Mouse (Mus musculus) urinary bladder, postnatal 10 days (tissue): ENCODE data around the gene Phf7.
A peak's percentile ranks its signal among the peaks of the same experiment; 100 is the strongest.

Source experiments
- DNase-seq: peaks from one replicate; pipeline ENCODE4 v3.0.0; 2022; ENCODE audit warnings: low spot score

Phf7 gene

DNA sequence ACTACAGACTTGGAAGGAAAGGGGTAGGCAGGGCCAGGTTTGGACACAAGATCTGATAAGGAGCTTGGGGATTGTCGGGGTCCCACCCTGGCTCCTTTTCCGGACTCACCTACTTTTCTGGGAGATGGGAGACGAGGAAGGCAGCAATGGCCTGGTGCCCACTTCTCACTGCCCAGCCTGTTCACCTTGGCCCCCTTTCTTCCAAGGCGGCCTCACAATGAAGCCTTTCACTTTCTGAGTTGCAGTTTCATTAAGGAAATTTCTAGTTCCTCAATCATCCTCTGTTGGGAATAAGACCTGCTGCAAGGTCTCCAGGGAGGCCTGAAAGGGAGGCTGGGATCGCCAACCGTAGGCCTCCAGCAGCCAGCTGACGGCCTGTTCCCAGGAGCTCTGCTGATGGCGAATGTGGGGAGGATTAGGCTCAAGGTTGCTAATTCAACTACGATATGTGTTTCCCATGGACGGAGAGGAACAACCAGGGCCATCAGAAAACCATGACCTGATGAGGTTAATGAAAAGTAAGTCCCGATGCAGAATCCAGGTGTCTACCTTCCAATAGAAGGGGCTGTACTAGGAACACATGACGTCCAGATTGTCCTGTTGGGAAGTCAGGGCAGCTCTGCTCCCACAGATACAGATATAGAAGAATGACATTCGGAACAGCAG lies 18.6 kb downstream of the Phf7 start:
- no peak for DNase-seq

DNA sequence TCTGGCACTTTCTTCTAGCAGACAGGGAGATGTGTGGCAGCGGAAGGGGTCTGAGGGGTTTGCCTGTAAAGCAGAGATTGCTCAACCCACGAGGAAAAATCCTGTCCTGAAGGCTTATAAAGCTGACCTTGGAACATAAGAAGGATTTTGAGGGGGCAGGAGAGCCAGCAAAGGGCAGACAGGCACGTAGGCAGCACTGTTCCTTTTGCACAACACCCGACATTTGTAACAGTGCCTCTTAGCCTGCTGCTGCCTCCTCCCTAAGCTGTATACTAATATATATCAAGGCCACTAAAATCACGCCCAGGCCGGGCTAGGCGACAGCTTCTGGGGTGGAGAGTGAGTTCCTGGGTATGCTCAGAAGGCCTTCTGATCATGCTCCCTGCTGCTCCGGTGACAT lies 20.7 kb downstream of the Phf7 start:
- DNase-seq, result no peak

DNA sequence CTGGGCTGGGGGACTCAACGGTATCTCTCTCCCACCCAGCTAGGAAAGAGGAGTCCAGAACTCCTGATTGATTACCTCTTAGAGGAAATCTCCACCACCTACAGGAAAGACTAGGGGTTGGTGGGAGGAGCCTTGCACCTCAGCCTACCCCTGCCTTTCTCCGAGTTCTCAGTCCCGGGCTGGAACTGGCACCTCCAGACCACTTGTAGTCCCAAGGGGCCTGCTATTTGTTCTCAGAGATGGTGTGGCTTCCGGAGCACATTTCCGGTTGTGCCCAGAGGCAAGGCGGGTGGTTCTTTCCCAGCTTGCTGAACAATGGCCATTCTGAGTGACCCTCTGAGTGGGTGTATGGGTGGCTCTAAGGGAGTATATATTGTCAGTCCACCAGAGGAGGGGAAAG lies 22.9 kb downstream of the Phf7 start:
- DNase-seq, result no peak

DNA sequence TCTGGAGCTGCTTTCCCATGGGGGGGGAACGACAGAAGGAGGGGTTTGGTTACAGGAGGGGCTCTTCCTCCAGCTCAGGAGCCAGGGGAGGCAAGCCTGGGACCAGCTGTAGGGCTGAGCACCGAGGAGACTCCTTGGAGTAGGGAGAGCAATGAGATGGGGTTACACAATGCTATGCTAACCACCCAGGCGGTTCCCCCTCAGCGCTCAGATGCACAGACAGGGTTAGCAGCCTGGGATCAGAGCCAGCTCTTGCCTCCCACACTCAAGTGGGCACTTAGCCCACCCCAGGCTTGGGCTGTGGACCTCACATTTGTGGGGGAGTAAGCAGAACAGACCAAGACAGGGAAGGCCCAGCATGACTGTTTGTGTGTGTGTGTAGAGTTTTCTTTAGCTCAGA lies 24.1 kb downstream of the Phf7 start:
- DNase-seq, result no peak

DNA sequence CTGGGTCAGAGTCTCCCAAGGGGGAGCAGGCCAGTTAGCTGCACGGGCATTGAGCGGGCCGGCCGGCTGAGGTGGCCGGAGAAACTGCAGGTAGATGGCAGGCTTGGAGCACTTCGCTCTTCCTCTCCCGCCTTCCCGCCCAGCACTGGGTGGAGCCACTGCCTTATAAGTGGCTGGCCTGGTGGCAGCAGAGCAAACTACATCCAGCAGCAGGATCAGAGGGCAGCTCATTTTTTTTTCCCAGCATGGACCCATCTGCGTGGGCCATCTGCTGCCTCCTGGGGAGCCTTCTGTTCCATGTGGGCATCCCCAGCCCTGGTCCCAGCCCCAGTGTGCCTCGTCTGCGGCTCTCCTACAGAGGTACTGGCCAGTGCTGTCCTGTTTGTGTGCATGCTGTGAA lies 33.5 kb downstream of the Phf7 start, which contains the start of gene Sema3g:
Gene Sema3g (plus strand): TSS at position 195 of the 400 bp plus-strand sequence.
- DNase-seq, result no peak

DNA sequence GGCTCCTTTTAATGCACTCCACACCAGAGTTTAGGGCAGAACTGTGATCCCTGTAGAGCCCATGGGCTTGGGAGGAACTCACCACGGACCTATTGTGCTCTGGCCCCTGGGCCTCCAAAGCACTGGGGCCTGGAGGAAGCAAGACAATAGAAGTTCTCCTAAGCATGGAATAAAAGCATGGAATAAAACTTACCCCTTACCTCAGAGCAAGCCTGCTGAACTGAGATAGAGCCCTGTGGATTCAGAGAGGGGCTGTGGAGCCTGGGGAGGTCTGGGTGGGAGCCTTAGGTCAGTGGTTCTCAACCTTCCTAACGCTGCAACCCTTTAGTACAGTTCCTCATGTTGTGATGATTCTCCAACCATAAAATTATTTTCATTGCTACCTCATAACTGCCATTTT lies 34.3 kb downstream of the Phf7 start, which contains the start of gene Nisch:
Gene Nisch (minus strand): TSS at position 101 of the 400 bp plus-strand sequence.
- DNase-seq, result no peak

DNA sequence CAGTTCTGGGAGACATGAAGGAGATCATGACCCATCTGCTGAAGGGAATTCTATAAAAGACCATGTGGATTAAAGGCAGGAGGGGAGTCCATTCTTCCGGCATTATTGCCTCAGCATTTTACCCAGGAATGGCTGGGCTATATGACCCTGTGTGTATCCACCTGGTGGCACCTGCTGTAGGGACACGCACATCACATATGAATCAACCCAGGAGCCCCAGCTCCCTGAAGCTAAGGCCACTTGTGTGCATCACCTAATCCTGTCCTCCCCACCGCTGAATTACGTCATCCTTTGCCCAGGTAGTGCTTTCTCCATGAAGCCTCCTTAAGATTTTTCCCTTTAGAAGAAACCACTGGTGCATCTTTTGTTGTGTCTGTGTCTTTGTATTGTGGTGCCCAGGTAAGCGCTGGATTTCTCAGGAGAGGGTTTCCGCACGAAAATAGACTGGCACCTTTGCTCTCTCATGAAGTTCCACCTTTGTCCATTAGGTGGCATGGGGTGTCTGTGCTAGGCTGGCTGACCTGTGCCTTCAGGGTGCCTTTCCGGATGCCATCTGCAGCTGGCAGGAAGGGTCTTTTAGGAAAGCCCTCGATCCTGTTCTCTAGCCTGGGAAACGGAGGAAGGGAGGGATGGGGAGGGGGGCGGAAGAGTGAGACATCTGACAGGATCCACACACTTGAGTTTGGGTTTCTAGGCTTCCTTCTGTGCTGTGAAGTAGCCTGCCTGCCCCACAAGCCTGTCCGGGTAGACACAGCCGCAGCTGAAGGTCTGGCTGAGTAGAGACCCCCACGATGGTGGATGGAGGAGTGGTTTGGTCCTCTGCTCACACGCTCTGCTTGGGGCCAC lies 35.7 kb downstream of the Phf7 start:
- DNase-seq, result no peak

DNA sequence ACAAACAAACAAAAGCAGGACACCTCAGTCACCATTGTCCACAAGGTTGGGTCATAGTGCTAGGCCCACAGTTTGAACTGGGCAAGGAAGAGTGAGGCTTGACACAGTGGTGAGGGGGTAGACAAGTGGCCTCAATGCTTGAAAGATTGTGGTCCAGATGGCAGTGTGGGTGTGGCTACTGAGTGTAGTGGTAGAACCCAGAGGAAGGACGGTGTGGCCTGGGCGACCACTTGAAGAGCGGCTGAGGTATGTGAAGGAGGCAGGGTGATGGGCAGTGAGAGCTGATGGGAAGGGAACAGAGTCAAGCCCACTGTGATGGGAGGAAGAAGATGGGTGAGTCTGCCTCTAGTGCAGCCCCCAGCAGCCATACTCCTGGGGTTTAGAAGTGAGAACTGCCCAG lies 36.4 kb downstream of the Phf7 start:
- DNase-seq, result no peak

DNA sequence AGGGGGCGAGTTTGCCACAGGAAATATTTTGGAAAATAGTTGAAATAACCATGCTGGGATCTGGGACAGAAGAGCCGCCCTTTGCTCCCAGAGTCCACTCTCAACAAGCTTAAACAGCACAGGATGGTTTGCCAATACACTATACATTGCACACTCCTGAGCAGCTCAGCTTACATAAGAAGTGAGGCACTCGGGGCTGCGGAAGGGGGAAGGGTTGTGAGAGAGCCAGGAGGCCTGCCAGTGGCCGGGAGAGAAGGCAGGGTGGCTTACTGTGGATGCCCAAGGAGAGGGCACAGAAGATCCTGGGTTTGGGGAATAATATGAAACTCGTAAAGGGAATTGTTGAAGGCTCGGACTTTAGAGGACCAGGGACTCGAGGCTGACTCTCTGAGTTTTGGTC lies 37.2 kb downstream of the Phf7 start:
- DNase-seq, result no peak

DNA sequence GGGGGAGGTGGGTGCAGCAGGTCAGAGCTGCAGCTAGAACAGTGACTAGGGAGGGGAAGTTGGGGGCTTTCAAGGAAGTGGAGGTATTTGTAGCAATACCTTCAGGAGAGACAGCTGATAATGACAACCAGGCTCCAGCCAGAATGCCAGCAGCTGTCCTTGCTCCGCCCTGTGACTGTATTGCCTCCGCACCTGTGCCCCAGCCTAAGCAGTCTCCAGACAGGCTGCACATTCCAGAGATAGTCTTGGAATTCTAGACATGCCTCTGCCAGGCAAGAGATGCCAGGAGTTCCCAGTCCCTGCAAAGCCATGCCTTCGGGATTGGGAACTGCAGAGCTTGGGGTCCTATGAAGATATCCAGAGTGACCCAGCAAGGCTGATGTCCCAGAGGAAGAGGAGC lies 38.6 kb downstream of the Phf7 start:
- DNase-seq, result no peak

DNA sequence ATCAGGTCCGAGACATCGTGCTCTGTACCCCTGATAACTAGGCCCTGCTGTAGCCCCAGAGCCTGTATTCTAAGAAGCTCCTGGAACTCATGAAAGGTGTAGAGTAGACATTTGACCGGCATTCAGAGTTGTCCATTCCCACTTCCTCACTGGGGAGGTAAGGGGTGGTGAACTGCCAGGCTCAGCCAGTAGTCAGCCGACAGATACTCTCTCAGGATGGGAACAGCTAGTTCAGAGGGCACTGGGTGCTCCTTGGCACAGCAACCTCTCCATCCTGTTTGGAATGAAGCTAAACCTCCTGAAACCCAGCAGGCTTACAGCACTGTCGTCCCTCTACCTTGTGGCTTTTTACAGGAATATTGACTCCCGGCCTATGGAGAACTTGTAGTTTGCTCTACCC lies 39.3 kb downstream of the Phf7 start:
- DNase-seq, result no peak

DNA sequence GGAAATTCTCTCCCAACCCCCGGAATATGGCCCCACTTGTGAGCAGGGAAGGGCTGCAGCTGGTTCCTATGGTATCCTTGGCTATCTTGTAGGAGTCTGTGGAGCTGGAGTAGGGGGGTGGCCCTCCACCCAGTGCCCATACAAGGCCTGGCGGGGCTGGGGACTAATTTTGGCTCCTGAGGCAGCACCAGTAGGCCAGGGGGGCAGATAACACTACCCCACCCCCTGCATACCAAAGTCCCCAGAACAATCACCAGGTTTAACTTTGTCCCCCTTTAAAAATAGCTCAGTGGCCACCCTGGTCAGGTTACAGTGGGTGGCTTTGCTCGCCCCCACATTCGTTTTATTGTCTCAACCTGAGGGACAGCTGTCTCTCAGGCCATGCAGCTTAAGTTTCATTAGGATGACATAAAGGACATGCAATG lies 42.0 kb downstream of the Phf7 start:
- DNase-seq, result no peak

DNA sequence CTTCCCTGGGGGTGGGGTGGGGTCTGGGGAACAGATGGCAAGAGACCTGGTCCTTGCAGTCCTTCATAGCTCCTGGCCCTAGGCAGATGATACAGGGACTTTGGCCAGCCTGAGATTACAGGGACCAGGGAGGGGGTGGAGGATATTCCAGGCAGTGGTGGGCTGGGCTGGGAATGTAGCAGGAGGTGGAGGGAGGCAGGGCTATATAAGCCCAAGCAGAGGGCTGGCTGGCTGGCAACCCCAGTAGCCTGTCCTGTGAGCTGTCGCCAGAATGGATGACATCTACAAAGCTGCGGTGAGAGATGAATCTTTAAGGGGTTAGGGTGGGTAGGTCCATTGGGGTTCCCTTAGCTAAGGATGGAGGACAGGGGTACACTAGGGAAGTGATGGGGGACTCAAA lies 43.0 kb downstream of the Phf7 start, which contains the start of gene Tnnc1:
Gene Tnnc1 (plus strand): TSS at position 229 of the 400 bp plus-strand sequence.
- no peak for DNase-seq

DNA sequence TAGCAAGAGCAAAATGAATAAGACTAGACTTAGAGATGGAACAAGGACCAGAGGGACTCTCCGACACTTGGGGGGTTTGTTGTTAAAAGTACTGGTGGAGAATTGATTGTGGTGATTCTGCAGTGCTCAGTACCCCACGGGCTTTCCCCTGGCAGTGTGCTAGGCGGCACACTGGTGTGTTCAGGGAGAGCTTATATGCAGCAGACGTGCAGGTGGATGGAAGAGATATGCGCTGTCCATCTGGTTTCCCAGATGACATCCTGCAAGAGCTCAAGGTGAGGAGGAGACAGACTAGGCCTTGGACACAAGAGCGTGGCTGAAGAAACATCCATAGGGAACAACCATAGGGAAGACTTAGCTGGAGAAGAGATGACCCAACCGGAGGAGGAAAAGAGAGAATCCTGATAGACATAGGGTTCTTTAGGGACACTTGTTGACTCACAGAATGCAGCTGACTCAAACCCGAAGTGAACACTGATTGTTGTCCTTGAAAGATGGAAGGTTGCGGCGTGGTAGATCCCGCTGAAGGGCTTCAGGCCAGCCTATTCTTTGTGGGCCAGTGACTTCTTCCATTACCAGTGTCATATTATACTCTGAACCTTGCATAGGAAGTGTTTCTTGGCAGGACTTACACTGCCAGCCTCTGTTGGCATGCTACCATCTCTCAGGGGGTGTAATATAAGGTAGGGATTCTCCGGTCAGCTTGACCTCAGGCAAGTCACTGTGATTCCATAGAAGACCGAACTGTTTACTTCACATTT lies 43.9 kb downstream of the Phf7 start:
- no peak for DNase-seq

DNA sequence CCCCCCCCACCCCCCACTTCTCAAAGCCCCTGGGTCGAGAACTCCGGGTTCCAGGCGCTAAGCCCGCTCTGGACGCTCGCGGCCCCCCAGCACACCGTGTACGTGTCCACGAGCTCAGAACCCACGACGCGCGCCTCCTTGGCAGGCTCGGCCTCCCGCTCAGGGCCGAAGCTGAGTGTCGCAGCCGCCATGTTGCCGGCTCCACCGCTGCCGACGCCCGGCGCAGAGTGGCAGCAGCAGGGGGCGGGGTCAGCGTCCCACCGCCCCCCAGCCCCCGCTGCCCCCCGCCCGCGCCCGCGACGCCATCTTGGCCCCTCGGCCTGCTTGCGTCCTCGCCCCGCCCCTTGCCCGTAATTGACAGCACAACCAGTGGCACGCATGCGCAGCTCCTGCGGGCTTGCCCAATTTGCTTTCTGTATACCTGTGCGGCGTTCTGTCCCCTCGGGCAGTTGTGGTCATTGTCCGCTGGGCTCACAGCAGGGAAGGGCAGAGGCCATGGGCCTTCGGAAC lies 44.6 kb downstream of the Phf7 start:
- peak; percentile 84 for DNase-seq

DNA sequence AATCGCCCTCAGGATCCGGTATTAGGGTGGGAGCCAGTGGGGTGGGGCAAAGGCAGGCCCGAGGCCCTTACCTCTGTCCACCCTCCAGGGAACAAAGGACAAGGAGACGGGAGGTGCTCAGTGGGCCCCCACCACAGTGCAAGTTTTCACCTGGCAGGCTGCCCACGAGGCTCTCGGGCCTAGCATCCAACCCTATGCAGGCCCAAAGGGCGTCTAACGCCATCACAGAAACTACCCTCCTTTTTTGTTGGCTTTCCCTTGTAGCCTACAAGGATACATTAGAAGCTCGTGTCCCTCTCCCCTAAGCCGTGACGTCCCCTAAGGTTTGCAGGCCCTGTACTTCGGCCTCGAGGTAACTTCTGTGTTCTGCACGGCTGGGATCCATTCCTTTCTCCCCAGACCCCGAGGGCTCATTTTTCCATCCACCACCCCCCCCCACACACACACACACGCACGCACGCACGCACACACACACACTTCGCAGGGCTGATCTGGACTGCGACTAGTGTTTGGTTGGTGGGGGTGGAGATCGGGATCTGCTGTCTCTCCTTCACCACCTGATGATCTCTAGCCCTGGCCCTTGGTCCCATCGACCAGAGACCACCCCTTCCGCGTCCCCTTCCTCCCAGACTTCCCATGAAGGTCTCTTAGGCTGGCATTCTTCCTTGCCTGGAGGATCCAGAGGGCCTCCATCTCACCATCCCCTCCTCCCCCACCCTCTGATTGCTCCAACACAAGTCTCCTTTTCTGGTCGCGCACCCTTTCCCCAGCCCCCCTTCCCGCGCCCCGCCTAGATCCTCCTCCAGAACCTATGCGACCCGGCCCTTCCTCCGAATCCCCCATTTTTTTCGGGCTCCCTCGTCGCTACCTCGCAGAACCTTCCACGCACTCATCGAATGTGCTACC lies 45.3 kb downstream of the Phf7 start:
- DNase-seq, result no peak

DNA sequence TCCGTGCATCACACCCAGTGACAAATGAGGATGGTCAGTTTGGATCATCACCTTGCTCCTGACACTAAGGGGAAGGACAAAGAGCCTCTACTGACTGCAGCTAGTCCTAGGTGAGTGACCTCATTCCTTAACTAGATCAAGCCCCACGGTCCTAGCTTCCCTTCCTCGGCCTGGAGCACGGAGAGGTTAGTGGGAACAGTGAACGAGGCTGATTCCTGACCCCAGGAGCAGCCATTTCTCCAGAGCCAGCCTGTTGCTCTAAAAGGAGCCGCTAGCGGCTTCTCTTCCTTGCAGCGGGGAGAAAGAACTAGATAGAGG lies 45.9 kb downstream of the Phf7 start:
- no peak for DNase-seq

DNA sequence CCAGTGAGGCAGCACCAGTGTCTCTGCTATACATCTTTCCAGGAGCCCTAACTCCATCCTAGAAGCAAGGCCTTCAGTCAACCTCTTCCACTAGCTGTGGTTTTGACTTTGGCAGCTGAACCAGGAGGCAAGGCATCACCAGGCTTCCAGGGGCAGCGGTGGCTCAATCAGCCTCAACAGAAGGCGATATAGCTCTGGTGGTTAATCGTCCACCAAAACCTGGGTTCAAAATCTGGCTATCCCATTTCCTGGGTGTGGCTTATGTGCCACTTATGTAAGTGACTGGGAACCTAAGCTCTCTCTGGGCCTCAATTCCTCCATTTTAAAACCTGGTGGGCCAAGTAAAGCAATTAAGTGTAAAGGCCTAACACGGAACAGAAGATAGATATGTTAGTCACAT lies 46.3 kb downstream of the Phf7 start:
- DNase-seq, result no peak

DNA sequence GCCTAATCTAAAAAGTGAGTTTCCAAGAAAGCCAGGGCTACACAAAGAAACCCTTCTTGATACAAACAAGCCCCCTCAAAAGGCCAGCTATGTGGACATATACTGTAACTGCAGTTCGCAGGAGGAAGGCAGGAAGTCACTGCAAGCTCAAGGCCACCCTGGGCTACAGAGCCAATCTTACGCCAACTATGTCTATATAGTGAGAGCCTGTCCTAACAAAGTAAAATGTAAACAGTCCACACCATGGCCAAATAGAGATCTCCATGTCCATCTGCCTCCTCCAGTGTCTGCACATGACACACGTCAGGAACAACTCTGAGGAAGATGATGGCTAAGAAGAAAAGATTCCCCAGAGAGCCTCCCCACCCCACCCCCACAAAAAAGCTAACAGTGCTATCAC lies 51.1 kb downstream of the Phf7 start:
- DNase-seq, result no peak

DNA sequence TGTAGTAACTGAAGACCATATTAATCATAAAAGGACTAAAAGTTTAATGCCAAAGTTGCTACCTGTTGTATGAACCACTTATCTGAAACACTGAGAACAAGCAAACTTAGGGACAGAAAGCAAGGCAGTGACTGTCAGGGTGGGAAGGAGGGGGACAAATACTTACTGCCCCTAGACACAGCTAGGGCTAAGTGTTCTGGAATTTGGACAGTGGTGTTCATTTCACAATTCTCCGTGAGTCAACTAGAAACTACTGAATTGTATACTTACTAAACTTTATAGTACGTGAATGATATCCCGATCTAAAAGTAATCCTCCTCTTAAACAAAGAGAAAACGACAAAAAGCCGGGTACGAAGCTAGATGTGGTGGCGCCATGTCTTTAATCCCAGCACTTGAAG lies 51.5 kb downstream of the Phf7 start:
- DNase-seq, result no peak
